Mouse (Mus musculus) monocyte, adult 2 months (primary cell): ENCODE results near the gene Tmem9b.

ENCODE experiments used
- DNase-seq, 2 experiments: peaks; one replicate each; pipeline ENCODE4 v3.0.0; 2022; ENCODE audit warnings: low spot score in 2 of 2, low read depth in 1 of 2

The Tmem9b gene

DNA sequence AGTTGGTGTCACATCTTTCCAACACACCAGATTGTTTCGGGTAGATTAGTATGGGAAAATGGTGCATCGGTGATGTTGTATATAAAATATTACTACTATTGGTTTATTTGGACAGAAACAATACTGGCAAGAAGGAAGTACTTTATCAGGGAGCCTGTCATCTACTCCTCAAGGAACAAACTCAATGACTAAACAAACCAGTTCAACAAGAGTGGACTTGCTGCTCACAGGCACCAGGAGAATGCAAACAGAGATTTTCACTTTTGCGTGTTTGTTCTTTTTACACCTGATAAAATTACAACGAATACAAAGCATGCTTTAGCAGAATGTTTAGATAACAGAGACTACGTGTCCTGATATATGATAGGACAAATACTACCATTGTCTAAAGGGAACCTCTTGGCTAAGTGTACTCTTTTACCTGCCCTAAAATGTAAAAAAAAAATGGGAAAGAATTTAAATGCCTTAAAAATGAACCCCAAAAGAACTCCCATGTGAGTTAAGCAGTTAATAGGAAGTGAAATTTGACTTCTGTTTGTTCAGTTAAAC lies 12.8 kb downstream of the Tmem9b start:
- no peak for DNase-seq

DNA sequence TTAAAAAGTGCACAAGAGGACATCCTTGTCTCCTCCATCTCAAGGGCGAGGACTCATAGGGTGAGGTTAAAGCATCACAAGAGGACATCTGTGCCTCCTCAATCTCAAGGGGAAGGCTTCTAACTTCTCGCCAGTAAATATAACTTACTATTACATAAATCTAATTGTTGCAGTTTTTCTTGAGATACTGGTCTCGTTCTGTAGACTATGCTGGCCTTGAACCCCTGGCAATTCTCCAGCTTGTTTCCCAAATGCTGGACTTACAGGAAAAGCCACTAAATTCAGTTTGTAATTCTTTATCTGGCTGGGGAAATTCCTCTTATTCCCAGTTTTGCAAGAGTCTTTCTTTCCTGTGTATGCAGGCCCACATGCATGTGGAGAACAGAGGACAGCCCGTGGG lies 17.9 kb downstream of the Tmem9b start:
- DNase-seq, result no peak

DNA sequence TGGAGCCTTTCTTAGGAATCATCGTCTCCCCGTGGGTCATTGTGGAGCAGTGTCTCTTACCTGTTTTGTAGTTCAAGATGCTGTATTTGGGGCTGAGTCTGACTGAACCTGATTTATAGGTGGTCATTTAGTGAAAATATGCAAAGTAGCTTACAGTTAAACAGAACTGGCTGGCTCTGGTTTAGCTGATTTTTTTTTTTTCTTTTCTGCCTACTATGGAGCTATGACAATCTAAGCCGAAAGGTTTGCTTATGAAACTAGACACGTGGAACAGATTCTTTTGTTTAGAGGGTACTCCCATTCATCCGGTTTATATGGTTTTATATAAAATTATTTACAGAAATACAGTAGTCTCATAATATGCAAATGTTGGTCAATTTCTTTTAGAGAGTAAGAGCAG lies 21.0 kb downstream of the Tmem9b start, which contains the start of gene Ascl3:
Gene Ascl3, minus strand, starts transcription at position 101 of the 400 bp plus-strand sequence.
- no peak for DNase-seq

DNA sequence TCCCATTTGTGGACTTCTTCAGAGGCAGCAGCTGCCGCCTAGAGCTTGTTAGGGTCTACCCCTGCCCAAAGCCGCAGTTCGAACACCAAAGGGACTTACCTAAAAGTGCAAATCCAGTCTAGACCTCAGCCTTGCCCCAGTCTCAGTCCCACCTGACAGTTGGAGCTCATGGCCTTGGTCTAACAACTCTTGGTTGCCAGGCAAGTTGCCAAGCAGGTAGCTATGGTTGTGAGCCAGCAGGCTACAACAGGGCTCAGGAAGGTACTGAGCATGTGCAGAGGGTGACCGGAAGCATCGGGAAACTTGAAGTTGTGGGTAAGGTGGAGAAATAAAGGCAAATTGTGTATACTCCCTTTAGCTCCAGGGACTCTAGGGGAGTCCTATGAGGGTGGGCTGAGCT lies 29.0 kb downstream of the Tmem9b start, which contains the start of gene BC051019:
Gene BC051019, minus strand, starts transcription at position 154 of the 400 bp plus-strand sequence.
- no peak for DNase-seq

DNA sequence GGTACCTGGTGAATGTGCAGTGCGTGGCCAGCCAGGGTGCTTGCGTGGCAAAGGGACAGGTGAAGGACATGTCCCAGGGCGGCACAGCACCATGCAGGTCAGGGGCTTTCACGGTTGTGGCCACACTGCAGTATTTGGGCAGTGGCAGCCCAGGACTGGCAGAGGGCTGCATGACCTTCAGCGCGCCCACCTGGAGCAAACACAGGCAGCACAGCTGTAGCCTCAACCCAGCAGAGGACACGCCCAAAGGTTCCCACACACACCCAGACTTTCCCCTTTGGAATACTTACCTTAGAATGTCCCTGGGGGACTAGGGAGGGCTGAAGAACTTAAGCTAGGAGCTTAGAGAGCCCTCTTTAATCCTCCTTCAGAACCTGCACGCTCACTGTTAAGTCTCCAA lies 29.6 kb downstream of the Tmem9b start:
- DNase-seq, result no peak

DNA sequence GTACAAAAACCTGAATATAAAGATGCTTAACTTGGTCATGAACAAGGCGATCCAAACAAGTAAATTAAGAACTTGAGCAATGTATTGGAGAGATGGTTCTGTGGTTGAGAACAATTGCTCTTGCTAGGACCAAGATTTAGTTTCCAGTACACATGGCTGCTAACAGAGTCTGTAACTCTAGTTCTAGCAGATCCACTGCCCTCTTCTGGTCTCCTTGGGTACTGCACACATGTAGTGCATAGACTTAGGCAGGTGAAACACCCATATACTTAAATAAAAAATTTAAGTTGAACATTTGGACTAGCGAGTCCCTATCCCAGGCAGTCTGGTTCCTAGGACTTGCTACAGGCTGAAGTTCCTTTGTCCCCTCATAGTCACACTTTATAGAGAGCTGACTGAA lies 30.1 kb downstream of the Tmem9b start:
- DNase-seq, result no peak

DNA sequence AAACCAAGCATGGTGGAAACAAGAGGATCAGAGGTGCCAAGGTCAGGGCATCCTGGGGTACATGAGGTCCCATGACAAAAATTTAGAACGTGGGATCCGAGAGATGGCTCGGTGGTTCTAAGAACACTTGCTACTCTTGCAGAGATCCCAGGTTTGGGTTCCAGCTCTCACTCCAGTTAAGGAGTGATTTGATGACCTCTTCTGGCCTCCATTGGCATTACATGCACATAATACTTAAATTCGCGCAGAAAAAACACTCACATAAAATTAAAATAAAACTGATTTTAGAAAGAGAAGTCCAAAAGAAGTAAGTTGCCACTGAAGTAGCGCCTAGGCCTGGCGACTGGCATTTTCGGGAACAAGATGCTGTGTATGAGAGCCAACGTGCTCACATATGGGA lies 33.4 kb downstream of the Tmem9b start:
- DNase-seq, result no peak

DNA sequence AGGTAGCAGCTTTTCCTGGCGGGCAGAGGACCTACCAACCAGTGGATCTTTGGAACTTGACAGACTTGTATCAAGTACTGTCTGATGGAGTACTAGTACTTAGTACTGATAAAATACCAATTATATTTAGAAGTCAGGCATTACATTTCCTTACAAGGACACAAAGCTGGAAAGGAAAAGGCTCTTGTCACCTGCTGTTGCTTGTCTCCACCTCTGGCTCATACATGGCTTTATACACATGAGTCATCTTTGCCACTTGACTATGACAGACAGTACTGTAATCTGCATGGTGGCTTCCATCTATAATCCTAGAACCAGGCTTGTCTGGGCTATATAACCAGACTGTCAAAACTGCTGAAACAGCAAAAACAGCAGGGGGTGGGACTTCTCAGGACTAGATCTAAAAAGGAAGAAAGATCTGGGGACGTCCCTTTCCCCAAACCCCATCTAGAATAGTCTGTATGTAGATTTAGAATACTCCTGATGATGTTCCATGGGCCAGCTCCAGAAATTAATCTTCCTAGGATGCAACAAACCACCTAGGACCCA lies 39.2 kb downstream of the Tmem9b start:
- DNase-seq, result no peak

DNA sequence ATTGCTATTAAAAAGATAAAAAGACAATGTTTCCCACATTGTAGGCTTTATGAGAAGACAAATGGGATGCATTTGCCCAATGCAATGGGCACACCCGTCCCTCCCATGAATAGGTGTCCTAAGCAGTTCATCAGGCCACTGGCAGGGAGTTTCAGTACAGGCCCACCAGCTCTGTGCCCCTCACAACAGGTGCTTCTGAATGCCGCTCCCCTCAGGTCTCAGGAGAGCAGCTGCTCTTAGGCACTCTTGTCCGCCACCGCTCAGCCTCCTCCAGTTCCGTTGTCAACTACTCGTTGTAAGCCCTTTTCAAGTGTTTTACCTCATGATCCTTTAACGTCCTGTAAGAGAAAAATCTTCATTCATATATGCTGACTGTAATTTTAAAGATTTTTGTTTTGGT lies 40.5 kb downstream of the Tmem9b start:
- DNase-seq, result no peak

DNA sequence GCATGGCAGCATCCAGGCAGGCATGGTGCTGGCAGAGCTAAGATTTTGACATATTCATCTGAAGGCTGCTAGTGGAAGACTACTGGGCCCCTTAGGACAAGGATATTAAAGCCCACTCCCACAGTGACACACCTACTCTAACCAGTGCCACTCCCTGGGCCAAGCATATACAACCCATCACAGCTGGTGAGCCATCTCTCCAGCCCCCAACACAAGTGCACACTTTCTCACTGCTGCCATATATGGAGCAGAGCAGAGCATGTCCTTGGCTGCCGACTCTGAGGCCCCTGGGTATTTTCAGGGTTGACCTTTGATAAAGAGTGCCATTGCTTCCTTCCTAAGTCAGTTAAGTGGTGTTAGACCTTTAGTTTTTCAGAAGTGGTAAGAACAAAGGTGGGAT lies 42.6 kb downstream of the Tmem9b start:
- DNase-seq, result no peak

DNA sequence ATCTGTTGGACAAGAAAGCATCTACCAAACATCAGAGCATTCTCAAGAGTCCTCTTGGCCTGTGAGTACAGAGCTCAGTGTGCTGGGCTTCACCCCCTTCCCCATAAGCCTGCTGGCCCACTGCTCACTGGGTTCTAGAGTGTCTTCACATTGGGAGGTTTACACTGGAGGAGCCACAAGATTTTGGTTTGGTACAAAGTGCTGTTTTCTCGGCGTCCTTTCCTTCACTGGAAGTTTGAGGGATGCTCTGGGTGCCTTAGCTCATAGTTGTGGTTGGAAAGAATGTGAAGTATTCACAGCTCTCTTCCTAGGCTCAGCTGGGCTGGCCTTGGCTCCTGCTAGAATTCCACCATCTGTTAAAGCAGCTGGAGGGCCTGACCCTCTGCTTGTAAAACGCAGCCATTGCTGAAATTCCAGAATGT lies 43.7 kb downstream of the Tmem9b start:
- no peak for DNase-seq

DNA sequence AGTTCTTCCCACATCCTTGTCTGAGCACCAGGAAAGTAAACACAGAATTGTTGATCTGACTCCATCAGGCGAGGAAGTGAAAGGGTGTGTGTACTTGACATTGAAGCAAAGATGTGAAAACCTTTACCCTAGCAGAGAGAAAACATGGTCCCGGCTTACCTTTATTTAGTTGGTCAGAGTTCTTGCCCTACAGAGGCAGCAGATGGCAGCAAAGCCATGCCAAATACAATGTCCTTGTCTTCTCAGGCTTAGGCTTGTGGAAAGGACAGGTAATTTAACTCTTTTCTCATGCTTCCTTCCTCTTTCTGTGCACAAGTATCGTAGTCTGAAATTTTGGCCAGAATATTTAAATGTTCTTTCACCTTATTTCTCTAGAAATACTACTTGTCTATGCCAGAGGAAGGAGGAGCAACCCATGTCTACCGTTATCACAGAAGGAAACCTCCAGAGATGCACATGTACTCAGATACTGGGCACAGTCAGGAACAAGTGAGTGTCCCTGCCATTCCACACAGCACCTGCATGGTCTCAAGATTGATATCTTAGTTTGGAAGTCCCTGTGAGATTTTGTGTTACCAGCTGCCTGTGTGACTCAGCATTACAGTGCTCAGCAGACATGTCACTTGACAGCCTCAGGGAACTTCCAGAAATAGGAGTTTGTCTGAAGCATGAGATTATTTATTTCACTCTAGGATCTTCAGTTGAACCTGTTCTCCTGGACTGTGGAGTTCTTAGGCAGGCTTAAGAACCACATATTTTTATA lies 45.5 kb downstream of the Tmem9b start:
- DNase-seq, result no peak

DNA sequence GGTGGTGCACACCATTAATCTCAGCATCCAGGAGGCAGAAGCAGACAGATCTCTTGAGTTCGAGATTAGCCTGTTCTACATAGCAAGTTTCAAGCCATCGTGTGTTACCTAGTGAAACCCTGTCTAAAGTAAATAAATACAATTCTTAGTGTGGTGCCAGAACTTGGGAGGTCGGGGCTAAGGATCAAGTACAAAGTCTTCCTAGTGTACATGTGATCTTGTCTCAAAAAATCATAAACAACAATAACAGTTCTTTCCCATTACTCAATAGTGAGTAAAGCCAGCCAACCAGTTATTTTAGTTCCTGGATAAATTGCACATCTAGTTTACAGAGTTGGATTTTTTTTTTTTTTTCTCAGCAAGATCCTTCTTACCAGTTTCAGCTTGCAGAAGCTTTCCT lies 48.2 kb downstream of the Tmem9b start:
- DNase-seq, result no peak

DNA sequence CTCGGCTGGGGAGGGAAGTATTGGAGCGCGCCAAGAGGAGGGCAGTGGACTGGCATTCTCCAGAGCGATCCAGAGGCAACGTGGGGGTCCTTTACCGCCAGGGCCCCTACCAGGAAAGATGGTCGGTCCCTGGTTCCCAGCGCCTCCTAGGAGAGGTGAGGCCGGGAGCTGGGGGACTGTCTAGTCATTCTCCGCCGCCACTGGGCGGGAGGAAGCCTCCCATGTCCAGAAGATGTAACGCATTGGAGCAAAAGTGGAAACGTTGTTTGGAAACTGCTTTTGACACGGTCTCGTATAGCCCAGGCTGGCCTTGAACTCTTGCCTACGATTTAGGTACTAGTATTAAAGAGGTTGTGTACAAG lies 48.7 kb downstream of the Tmem9b start:
- DNase-seq, result no peak

DNA sequence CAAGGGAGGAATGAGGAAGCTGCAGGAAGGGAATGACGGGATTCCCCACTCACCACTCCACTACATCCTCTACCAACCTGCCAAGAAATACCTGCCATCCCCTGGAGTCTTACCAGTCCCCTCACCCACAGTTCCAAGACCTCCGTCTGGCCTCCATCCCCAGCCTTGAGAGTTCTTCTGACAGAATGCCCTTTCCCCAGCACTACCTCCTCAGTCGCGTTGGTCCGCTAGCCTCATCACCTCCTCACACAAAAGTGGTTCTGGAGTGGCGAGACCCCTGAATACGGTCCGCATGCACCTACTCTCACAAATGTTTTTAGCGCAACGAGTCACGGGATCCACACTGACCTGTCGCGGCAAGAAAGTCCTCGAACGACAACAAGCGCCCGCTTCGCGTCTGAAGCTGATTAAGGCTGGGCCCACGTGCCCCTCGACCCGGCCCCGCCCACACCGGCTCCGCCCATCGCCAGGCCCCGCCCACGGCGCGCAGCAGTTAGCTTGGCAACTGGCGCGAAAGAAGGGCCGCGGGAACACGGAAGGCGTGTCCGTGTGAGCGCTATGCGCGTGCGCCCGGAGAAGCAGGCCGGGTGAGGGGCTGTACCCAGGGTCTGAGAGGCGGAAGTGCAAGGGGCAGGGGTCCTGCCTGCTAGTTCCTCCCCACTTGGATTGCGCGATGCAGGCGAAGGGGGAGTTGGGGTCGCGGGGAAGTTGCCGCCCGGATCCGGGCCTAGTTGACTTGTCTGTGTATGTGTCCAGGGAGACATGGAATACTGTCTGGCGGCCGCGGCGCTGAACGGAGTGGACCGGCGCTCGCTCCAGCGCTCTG lies 49.3 kb downstream of the Tmem9b start, which contains the start of the genes St5 and Akip1:
Gene St5, minus strand, starts transcription at position 416 of the 826 bp plus-strand sequence.
Gene Akip1, plus strand, starts transcription at position 501 of the 826 bp plus-strand sequence.
- DNase-seq, result peak; percentile 87 to 90

DNA sequence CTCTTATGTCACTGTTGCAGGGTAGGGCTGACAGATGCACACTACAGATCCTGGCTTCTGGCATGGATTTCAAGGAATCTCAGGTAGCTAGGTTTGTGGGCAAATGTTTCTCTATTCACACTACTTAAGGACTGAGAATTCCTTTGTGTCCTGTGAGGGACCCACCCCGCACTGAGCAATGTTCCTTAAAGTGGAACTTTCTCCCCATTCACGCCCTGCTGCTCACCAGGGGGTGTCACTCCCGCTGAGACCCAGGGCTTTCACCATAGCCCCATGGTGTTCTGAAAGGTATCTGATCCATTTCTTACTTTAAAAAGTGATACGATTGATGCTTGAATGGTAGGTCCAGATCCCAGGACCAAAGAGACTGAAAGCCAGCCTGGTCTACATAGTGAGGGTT lies 50.0 kb downstream of the Tmem9b start:
- DNase-seq, result no peak

DNA sequence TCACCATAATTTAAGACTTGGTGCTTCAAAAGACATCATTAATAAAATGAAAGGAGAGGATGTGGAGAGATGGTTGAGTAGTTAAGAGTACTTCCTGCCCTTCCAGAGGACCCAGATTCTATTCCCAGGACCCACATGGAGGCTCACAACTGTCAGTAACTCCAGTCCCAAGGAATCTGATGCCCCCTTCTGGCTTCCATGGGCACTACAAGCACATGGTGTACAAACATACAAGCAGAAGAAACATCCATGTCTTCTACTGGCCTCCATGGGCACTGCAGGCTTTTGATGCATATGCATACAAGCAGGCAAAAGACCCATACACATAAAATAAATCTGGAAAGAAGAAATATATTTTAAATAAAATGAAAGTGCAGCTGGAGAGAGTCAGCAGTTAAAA lies 52.5 kb downstream of the Tmem9b start:
- no peak for DNase-seq

DNA sequence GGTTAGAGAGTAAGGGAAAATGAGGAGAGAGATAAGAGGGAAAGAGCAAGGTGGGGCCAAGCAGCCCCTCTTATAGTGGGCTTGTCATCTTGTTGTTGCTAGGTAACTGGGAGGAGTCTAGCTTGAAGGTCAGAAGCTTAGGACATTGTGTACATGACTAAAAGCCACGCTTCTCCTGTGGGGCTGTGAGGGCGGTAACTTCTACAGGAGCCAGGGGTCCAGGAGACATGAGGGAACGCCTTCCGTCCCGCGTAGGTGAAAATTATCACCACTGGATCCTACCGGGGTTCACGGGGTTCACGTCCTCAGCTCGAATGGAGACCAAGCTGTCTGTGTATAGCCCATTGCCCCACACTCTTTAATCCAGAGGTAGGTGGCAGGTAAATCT lies 57.3 kb downstream of the Tmem9b start:
- no peak for DNase-seq

DNA sequence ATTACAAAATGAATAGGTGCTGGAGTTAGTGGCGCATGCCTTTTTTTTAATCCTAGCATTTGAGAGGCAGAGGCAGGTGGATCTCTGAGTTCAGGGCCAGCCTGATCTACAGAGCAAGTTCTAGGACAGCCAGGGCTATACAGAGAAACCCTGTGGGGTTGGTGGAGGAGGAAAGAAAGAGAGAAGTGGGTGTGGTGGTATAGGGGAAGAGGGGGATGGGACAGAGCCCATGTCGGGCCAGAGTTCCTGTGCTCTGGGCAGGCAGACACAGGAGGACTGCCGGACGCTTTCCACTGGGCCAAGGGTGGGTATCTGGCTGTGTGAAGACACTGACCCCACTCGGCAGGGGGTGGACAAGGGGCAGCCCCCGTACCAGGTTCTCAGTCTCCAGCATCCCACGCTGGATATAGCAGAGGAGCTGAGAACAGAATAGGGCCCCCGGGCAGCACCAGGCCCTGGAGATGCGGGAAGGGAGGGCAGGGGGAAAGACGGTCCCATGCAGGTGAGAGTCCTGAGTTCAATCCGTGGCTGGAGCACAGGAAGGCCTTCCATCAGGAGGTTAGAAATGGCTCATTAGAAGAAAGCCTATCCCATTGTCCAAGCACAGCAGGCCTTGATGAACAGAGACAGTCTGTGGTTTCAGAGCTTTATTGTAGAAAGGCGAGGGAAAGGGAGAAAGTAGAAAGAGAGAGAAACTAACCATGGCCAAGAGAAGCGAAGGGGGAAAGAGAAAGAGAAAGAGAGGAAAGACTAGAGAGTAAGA lies 57.9 kb downstream of the Tmem9b start:
- no peak for DNase-seq

DNA sequence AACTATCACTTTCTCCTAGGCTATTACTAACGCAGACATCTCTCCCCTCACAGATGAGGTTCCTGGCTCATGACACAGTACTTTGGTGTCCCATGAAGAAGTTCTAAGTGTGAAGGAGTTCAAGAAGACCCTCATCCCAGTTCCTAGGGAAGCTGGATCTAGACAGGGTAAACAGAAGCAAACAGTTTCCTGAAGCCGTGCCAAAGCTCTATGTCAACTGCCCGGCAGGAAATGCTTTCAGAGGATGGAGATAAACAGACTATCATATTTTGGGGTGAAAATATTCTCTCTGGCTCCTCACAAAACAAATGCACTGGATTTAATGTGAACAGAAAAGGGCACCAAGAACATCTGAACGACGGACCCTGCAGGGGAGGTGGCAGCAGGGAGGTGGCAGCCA lies 61.7 kb downstream of the Tmem9b start:
- DNase-seq, result no peak

DNA sequence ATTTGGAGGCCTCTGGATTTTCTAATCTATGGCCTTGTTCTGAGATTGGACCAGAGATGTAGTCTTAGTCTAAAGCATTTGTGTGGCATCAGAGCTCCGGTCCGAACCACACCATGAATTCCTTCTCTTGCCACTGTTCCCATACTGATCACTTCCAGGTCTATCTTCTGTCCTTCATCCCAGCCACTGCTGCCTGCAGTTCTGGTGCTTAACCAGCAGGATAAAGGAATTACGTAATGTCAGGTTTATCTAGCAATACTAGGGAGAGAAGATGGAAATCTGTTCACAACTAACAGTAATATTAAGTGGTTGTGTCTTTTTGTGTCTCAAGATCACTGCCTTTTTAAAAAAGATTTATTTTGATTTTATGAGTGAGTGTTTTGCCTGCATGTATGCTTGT lies 62.6 kb downstream of the Tmem9b start:
- DNase-seq, result no peak
